Mouse (Mus musculus): Measurements from ENCODE around the gene Auh. TPM values are rescaled to one million over a fixed set of nuclear protein-coding genes. Genes with fewer than 3 reads are reported as not detected.
A peak's percentile ranks its signal among the peaks of the same experiment; 100 is the strongest.

The Auh gene
- total and polyA plus RNA-seq, 2 experiments from 2014 or later = 60.7 to 61.3 TPM

DNA sequence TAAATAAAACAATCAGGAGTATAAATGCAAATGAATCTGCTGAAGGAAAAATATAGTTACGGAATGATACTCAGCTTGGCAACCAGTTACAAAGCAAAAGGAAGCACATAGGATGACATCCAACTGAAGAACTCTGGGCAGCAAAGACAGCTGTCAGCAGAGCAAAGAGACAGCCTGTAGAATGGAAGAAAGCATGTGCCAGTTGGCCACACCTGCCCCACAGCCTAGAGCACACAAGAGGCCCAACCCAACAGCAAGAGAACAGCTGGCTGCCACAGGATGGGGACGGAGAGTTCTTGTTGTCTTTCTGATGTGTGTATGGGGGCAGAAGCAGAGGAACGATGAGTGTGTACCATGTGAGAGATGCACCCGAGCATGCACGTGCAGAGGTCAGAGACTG is 29.8 kb downstream of the Auh start:
- H3K27me3 ChIP-seq (ENCODE audit: control insufficient read depth, insufficient read depth, low read length) = no peaks in the 10 kb centered on the region
- peaks cover 15% of the 10 kb centered on the region for H3K4me1 ChIP-seq (ENCODE audit: control insufficient read depth, insufficient read depth)
- DNase-seq (ENCODE audit: low spot score) = no peak
- H3K4me2 ChIP-seq (ENCODE audit: low read depth, low read length) = no peak overlapping the region
- H3K4me3 ChIP-seq (ENCODE audit: low read depth, low read length) = no peak overlapping the region
- peaks cover 29% of the 10 kb centered on the region for H3K36me3 ChIP-seq (replicated peaks; ENCODE audit: control insufficient read depth, insufficient read depth, low read length)
- H3K27ac ChIP-seq (ENCODE audit: low read depth) = no peak overlapping the region
- WGBS = 85% methylated on average over 5 of the region's 5 CpGs
- no peak overlapping the region for H3K9ac ChIP-seq (replicated peaks; ENCODE audit: low read depth, low read length)
- TF ChIP-seq EP300 (IDR thresholded peaks at IDR 0.05; ENCODE audit: low read depth) = no peak
- TF ChIP-seq CTCF (IDR thresholded peaks at IDR 0.05; ENCODE audit: low read depth) = no peak
- H3K9me3 ChIP-seq (replicated peaks; ENCODE audit: control insufficient read depth, low read length) = no peaks in the 10 kb centered on the region
- ATAC-seq (ENCODE audit: insufficient read depth, low read depth) = no peak

- Histone ChIP-seq H3K4me2 (ENCODE audit: low read depth, low read length) (no peak overlapping the region), H3K9ac (replicated peaks; ENCODE audit: low read depth, low read length) (no peak overlapping the region), H3K27ac (ENCODE audit: low read depth) (no peak overlapping the region), H3K4me1 (ENCODE audit: control insufficient read depth, insufficient read depth) (no peaks in the 10 kb centered on the region), H3K27me3 (ENCODE audit: control insufficient read depth, insufficient read depth, low read length) (no peaks in the 10 kb centered on the region), H3K4me3 (ENCODE audit: low read depth, low read length) (no peak overlapping the region), H3K36me3 (replicated peaks; ENCODE audit: control insufficient read depth, insufficient read depth, low read length) (peaks cover 29% of the 10 kb centered on the region), H3K9me3 (replicated peaks; ENCODE audit: control insufficient read depth, low read length) (no peaks in the 10 kb centered on the region)
- ATAC-seq (ENCODE audit: insufficient read depth, low read depth) = no peak
- no peak for DNase-seq (ENCODE audit: low spot score)
- TF ChIP-seq EP300 (IDR thresholded peaks at IDR 0.05; ENCODE audit: low read depth) (no peak), CTCF (IDR thresholded peaks at IDR 0.05; ENCODE audit: low read depth) (no peak)
- 72% methylated on average over 6 of the region's 6 CpGs for WGBS
Observed at GRCm38 (mm10) chr13:52897806-52898205, 31.7 kb downstream of the Auh start.

DNA sequence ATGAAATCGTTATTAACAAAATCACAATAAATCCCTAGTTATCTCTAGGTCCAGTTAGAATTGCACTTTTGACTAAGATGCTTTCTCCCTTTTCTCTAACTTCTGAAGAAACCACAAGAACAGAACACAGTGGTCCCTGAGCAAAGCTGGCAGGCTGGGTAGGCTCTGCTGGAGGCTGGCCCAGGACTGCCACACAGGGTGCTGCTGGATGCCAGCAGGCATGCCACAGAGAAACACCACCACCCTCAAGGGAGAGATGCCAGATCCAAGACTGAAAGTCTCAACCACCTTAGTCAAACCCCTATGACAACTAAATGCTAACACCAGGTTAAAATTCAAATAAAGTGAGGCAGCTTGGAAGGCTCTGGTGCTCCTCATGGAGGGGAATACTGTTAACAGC is 36.7 kb downstream of the Auh start:
- Histone ChIP-seq H3K9me3 (replicated peaks; ENCODE audit: control insufficient read depth, low read length) (no peaks in the 10 kb centered on the region), H3K36me3 (replicated peaks; ENCODE audit: control insufficient read depth, insufficient read depth, low read length) (peaks cover 13% of the 10 kb centered on the region), H3K4me1 (ENCODE audit: control insufficient read depth, insufficient read depth) (peaks cover 10% of the 10 kb centered on the region), H3K9ac (replicated peaks; ENCODE audit: low read depth, low read length) (no peak overlapping the region), H3K27ac (ENCODE audit: low read depth) (no peak overlapping the region), H3K4me3 (ENCODE audit: low read depth, low read length) (no peak overlapping the region), H3K4me2 (ENCODE audit: low read depth, low read length) (no peak overlapping the region), H3K27me3 (ENCODE audit: control insufficient read depth, insufficient read depth, low read length) (no peaks in the 10 kb centered on the region)
- no peak for TF ChIP-seq CTCF (IDR thresholded peaks at IDR 0.05; ENCODE audit: low read depth)
- no peak for TF ChIP-seq EP300 (IDR thresholded peaks at IDR 0.05; ENCODE audit: low read depth)
- 85% methylated on average over 1 of the region's 1 CpGs for WGBS
- no peak for ATAC-seq (ENCODE audit: insufficient read depth, low read depth)
- no peak for DNase-seq (ENCODE audit: low spot score)

DNA sequence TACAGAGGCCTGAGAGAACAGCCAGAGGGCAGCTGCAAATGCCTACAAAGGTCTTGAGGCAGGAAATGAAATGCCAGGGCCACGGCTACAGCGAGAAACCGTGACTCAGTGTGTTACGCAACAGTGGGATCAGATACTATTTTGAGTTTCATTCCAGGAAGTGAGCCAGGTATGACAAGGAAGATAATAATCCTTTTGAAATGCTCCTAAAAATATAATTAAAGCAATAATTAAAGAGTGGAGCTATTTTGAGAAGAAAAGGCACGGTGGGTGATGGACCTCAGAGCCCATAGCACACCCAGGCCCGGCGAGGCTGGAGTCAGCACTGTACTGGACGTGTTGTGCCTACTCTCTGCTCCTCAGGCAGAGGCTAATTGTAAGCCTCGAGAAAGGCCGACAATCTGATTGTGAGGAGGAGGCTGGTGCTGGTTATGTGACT is 37.4 kb downstream of the Auh start:
- H3K27ac ChIP-seq (ENCODE audit: low read depth) = peak overlapping the region; percentile 48; the same call in 1 of the 2 replicates
- no peak overlapping the region for H3K4me3 ChIP-seq (ENCODE audit: low read depth, low read length)
- 25% methylated on average over 10 of the region's 10 CpGs for WGBS
- no peak for TF ChIP-seq EP300 (IDR thresholded peaks at IDR 0.05; ENCODE audit: low read depth)
- 0 out of 2 replicates have a peak, but pooled peaks have one; percentile 3 for TF ChIP-seq CTCF (IDR thresholded peaks at IDR 0.05; ENCODE audit: low read depth)
- ATAC-seq (ENCODE audit: insufficient read depth, low read depth) = 0 out of 2 replicates have a peak, but pooled peaks have one; percentile 58
- 0 out of 2 replicates have a peak overlapping the region, but pooled peaks have one; percentile 6 for H3K9ac ChIP-seq (replicated peaks; ENCODE audit: low read depth, low read length)
- no peaks in the 10 kb centered on the region for H3K27me3 ChIP-seq (ENCODE audit: control insufficient read depth, insufficient read depth, low read length)
- peaks cover 13% of the 10 kb centered on the region for H3K36me3 ChIP-seq (replicated peaks; ENCODE audit: control insufficient read depth, insufficient read depth, low read length)
- no peak overlapping the region for H3K4me2 ChIP-seq (ENCODE audit: low read depth, low read length)
- H3K9me3 ChIP-seq (replicated peaks; ENCODE audit: control insufficient read depth, low read length) = no peaks in the 10 kb centered on the region
- H3K4me1 ChIP-seq (ENCODE audit: control insufficient read depth, insufficient read depth) = peaks cover 10% of the 10 kb centered on the region
- DNase-seq (ENCODE audit: low spot score) = peak; percentile 63

DNA sequence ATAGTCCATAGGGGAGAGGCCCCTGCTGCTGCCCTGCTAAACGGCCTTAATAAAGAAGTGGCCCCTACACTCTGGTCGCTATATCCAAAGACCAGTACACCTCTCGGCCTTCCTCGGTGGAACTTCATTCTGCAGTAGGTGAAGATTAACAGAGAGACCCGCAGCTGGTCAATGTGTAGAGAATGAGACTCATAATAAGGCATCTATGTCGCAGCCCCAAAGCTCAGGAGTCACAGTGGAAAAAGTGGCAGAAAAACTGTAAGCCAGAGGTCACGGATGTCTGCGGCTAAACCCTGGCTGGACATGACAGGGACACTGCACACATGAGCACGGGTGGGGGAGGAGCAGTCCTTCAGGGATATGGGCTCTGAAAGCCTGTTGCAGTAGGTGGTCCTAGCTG is 39.2 kb downstream of the Auh start:
- no peak for DNase-seq (ENCODE audit: low spot score)
- Histone ChIP-seq H3K9me3 (replicated peaks; ENCODE audit: control insufficient read depth, low read length) (no peaks in the 10 kb centered on the region), H3K27ac (ENCODE audit: low read depth) (no peak overlapping the region), H3K4me1 (ENCODE audit: control insufficient read depth, insufficient read depth) (peaks cover 10% of the 10 kb centered on the region), H3K36me3 (replicated peaks; ENCODE audit: control insufficient read depth, insufficient read depth, low read length) (peaks cover 4% of the 10 kb centered on the region; the same call in 1 of the 2 replicates), H3K9ac (replicated peaks; ENCODE audit: low read depth, low read length) (no peak overlapping the region), H3K4me2 (ENCODE audit: low read depth, low read length) (no peak overlapping the region), H3K27me3 (ENCODE audit: control insufficient read depth, insufficient read depth, low read length) (no peaks in the 10 kb centered on the region), H3K4me3 (ENCODE audit: low read depth, low read length) (no peak overlapping the region)
- ATAC-seq (ENCODE audit: insufficient read depth, low read depth) = no peak
- TF ChIP-seq CTCF (IDR thresholded peaks at IDR 0.05; ENCODE audit: low read depth) = no peak
- WGBS = 87% methylated on average over 9 of the region's 9 CpGs

DNA sequence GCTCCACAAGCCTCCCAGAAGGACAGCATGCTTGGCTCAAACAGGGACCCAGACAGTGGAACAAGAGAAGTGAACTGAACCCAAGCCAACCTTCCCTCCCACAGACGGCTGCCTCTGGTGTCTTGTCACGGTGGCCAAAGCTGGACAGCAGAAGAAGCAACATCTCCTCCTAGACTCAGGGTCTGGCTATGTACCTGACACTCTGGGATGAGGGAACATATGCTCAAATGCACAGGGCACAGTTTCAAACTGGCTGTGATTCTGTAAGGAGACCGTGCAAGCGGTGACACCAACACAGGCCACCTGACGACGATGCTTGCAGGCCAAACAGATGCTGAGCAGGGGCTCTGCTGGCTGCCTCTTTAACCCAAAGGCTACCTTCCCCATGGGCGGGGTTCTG is 42.7 kb downstream of the Auh start:
- WGBS = 86% methylated on average over 7 of the region's 7 CpGs
- TF ChIP-seq EP300 (IDR thresholded peaks at IDR 0.05; ENCODE audit: low read depth) (no peak), CTCF (IDR thresholded peaks at IDR 0.05; ENCODE audit: low read depth) (no peak)
- Histone ChIP-seq H3K4me2 (ENCODE audit: low read depth, low read length) (no peak overlapping the region), H3K9ac (replicated peaks; ENCODE audit: low read depth, low read length) (no peak overlapping the region), H3K27me3 (ENCODE audit: control insufficient read depth, insufficient read depth, low read length) (no peaks in the 10 kb centered on the region), H3K4me3 (ENCODE audit: low read depth, low read length) (no peak overlapping the region), H3K27ac (ENCODE audit: low read depth) (no peak overlapping the region), H3K9me3 (replicated peaks; ENCODE audit: control insufficient read depth, low read length) (no peaks in the 10 kb centered on the region), H3K4me1 (ENCODE audit: control insufficient read depth, insufficient read depth) (peaks cover 3% of the 10 kb centered on the region), H3K36me3 (replicated peaks; ENCODE audit: control insufficient read depth, insufficient read depth, low read length) (peaks cover 4% of the 10 kb centered on the region; the same call in 1 of the 2 replicates)
- ATAC-seq (ENCODE audit: insufficient read depth, low read depth) = no peak
- no peak for DNase-seq (ENCODE audit: low spot score)

Measured in heart, postnatal 0 days (tissue).